Mouse (Mus musculus) small intestine, adult 2 months (tissue): ENCODE data around the gene Dnajb7. TPM values are rescaled to one million over a fixed set of nuclear protein-coding genes. Genes with fewer than 3 reads are reported as not detected.

ENCODE experiments used
- H3K27ac ChIP-seq: fragments of 200-500 bp; 2 replicates; pipeline ENCODE4 v1.5.1; 2012; ENCODE audit warnings: low read depth, low read length, control low read depth, inconsistent platforms; ENCODE audit not compliant: insufficient read depth
- H3K27me3 ChIP-seq: fragments of 200-500 bp; 2 replicates; pipeline ENCODE4 v1.6.1; 2012; ENCODE audit warnings: mild to moderate bottlenecking, moderate library complexity, low read length, inconsistent platforms; ENCODE audit not compliant: control insufficient read depth, insufficient read depth
- H3K36me3 ChIP-seq: fragments of 200-500 bp; 2 replicates; pipeline ENCODE4 v1.6.1; 2012; ENCODE audit warnings: mild to moderate bottlenecking, low read length, control low read depth, inconsistent platforms; ENCODE audit not compliant: control insufficient read depth, insufficient read depth
- H3K4me1 ChIP-seq: fragments of 200-500 bp; 2 replicates; pipeline ENCODE4 v1.6.1; 2012; ENCODE audit warnings: low read length, inconsistent platforms, mixed read lengths; ENCODE audit not compliant: control insufficient read depth, insufficient read depth, insufficient read length
- H3K4me3 ChIP-seq: fragments of 200-500 bp; 2 replicates; pipeline ENCODE4 v1.5.1; 2012; ENCODE audit warnings: low read depth, mild to moderate bottlenecking, control low read depth, inconsistent platforms, low read length, moderate library complexity
- CTCF ChIP-seq: fragments of 200-500 bp; IDR thresholded peaks from 2 replicates; pipeline ENCODE4 v1.5.1; 2012; ENCODE audit warnings: low read depth, mild to moderate bottlenecking, control low read depth, inconsistent platforms, low read length, moderate library complexity, mixed read lengths; ENCODE audit not compliant: insufficient replicate concordance, insufficient read length; ENCODE audit errors: extremely low read depth
- POLR2A ChIP-seq: fragments of 200-500 bp; IDR thresholded peaks from 2 replicates; pipeline ENCODE4 v1.6.1; 2012; ENCODE audit warnings: low read depth, mild to moderate bottlenecking, control low read depth, inconsistent platforms, low read length, moderate library complexity
- whole genome bisulfite sequencing: fragments of 180-500 bp; shearing (Covaris S2); methylation state at CpG from one replicate; pipeline ENCODE4 v1.1.7; 2018; 5-methylcytosine and 5-hydroxymethylcytosine counted together
- polyA plus RNA-seq: library from polyadenylated mRNA; depleted of rRNA; stranded (reverse); fragments of >200 nt; gene quantifications from 2 replicates; pipeline ENCODE4 v1.2.3, GENCODE M21; 2012; rRNA removed

The Dnajb7 gene
- polyA plus RNA-seq, 1 experiment, result not detected

DNA sequence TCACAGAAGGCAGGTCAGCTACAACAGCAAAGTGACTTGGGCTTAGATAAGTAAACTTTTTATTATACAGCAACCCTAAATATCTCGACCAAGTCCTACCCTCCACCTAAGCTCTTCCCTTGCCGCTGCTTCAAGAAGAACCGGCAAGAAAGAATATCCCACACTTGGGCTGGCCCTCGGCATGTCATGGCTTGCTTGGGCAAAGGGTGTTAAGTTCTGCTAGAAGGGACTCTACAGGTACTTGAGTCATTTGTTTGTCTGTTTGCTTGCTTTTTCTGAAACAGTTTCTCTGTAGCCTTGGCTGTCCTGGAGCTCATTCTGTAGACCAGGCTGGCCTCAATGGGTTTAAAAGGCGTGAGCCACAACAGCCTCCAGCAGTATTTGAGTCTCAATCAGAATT is 51.2 kb downstream of the Dnajb7 start:
- H3K27ac ChIP-seq, result no peak overlapping the region
- H3K4me1 ChIP-seq, result peaks cover 6% of the 10 kb centered on the region; the same call in 1 of the 2 replicates
- H3K4me3 ChIP-seq, result no peak overlapping the region
- no peaks in the 10 kb centered on the region for H3K36me3 ChIP-seq
- WGBS, result 40% methylated on average over 5 of the region's 5 CpGs
- TF ChIP-seq POLR2A (no peak), CTCF (no peak)
- H3K27me3 ChIP-seq, result peaks cover 3% of the 10 kb centered on the region; the same call in 1 of the 2 replicates

Other genes with a start within 250 kb of the Dnajb7 start
- 16.8 and 34.5 TPM in 2 replicates for gene Mrtfa, start 217.5 kb downstream of the Dnajb7 start, polyA plus RNA-seq
- gene Mchr1, start 172.8 kb downstream of the Dnajb7 start, polyA plus RNA-seq, result 0.32 and 0.71 TPM in 2 replicates
- gene Slc25a17, start 47.5 kb downstream of the Dnajb7 start, polyA plus RNA-seq, result 5.8 and 8.8 TPM in 2 replicates
- 3.0 and 4.7 TPM in 2 replicates for gene St13, start 8.2 kb downstream of the Dnajb7 start, polyA plus RNA-seq
- 1.0 and 2.6 TPM in 2 replicates for gene Xpnpep3, start 8.2 kb downstream of the Dnajb7 start, polyA plus RNA-seq
- gene Rbx1, start 58.0 kb upstream of the Dnajb7 start, polyA plus RNA-seq, result 9.4 and 17.7 TPM in 2 replicates
- 16.9 and 33.3 TPM in 2 replicates for gene Ep300, start 177.1 kb upstream of the Dnajb7 start, polyA plus RNA-seq